Mouse (Mus musculus) kidney, adult 2 months (tissue): ENCODE data around the gene 2900026A02Rik.

Experiments used
- CTCF ChIP-seq: fragments of 200-500 bp; conservative IDR thresholded peaks from 2 replicates; pipeline ENCODE4 v1.5.1; 2011; ENCODE audit warnings: low read depth, mild to moderate bottlenecking, control low read depth, low read length, moderate library complexity, mixed read lengths; ENCODE audit not compliant: insufficient read depth, insufficient read length
- POLR2A ChIP-seq: fragments of 200-500 bp; IDR thresholded peaks from one replicate; pipeline ENCODE4 v1.6.1; 2011; ENCODE audit warnings: low read depth, low read length, control low read depth

GRCm38 (mm10) chr5:113155133-113155532 lies 65.9 kb downstream of the 2900026A02Rik start:
- TF ChIP-seq CTCF (peak; percentile 99), POLR2A (no peak)
